Mouse (Mus musculus): Measurements from ENCODE around the gene Pm20d2. TPM values are rescaled to one million over a fixed set of nuclear protein-coding genes. Genes with fewer than 3 reads are reported as not detected.

Pm20d2 gene
- polyA plus RNA-seq, 1 experiment from 2014 or later: 0.09 TPM

GRCm38 (mm10) chr4:33188781-33189734 is 479 bp downstream of the Pm20d2 start:
- ATAC-seq (ENCODE audit: insufficient read depth): peak; percentile 83
- under 1% methylated on average over 123 of the region's 123 CpGs for WGBS (ENCODE audit: insufficient replicate concordance)

GRCm38 (mm10) chr4:33188164-33188563 is 1.4 kb downstream of the Pm20d2 start:
- no peak overlapping the region for H3K9ac ChIP-seq
- H3K9me3 ChIP-seq (replicated peaks): no peaks in the 10 kb centered on the region

More at GRCm38 (mm10) chr4:33188781-33189734, 479 bp downstream of the Pm20d2 start:
- Histone ChIP-seq H3K4me2 (peak overlapping the region; percentile 77), H3K27ac (replicated peaks) (0 out of 2 replicates have a peak overlapping the region, but pooled peaks have one; percentile 33), H3K36me3 (replicated peaks) (no peaks in the 10 kb centered on the region), H3K4me3 (replicated peaks) (peak overlapping the region; percentile 56), H3K9ac (peak overlapping the region; percentile 21; the same call in 1 of the 2 replicates), H3K27me3 (peaks cover 52% of the 10 kb centered on the region), H3K9me3 (replicated peaks) (no peaks in the 10 kb centered on the region), H3K4me1 (replicated peaks) (peaks cover 11% of the 10 kb centered on the region)

GRCm38 (mm10) chr4:33183477-33183876 is 6.1 kb downstream of the Pm20d2 start:
- no peaks in the 10 kb centered on the region for H3K4me1 ChIP-seq (replicated peaks)
- H3K27ac ChIP-seq (replicated peaks): no peak overlapping the region
- 52% methylated on average over 5 of the region's 5 CpGs for WGBS (ENCODE audit: insufficient replicate concordance)
- no peaks in the 10 kb centered on the region for H3K36me3 ChIP-seq (replicated peaks)
- H3K4me2 ChIP-seq: no peak overlapping the region
- peaks cover 23% of the 10 kb centered on the region for H3K27me3 ChIP-seq
- H3K9me3 ChIP-seq (replicated peaks): no peaks in the 10 kb centered on the region
- ATAC-seq (ENCODE audit: insufficient read depth): no peak
- H3K9ac ChIP-seq: no peak overlapping the region
- H3K4me3 ChIP-seq (replicated peaks): no peak overlapping the region

More at GRCm38 (mm10) chr4:33188164-33188563, 1.4 kb downstream of the Pm20d2 start:
- 26% methylated on average over 9 of the region's 9 CpGs for WGBS (ENCODE audit: insufficient replicate concordance)
- H3K27ac ChIP-seq (replicated peaks): no peak overlapping the region
- H3K4me1 ChIP-seq (replicated peaks): peaks cover 11% of the 10 kb centered on the region
- H3K36me3 ChIP-seq (replicated peaks): no peaks in the 10 kb centered on the region
- no peak overlapping the region for H3K4me3 ChIP-seq (replicated peaks)
- no peak for ATAC-seq (ENCODE audit: insufficient read depth)
- H3K27me3 ChIP-seq: peaks cover 52% of the 10 kb centered on the region
- peak overlapping the region; percentile 77 for H3K4me2 ChIP-seq

- Histone ChIP-seq H3K9ac (no peak overlapping the region), H3K27ac (replicated peaks) (no peak overlapping the region), H3K4me2 (no peak overlapping the region), H3K9me3 (replicated peaks) (no peaks in the 10 kb centered on the region), H3K4me1 (replicated peaks) (no peaks in the 10 kb centered on the region), H3K36me3 (replicated peaks) (no peaks in the 10 kb centered on the region), H3K27me3 (peaks cover 1% of the 10 kb centered on the region; the same call in 1 of the 2 replicates), H3K4me3 (replicated peaks) (no peak overlapping the region)
- ATAC-seq (ENCODE audit: insufficient read depth): no peak
- WGBS (ENCODE audit: insufficient replicate concordance): 70% methylated on average over 26 of the region's 26 CpGs
Observed at GRCm38 (mm10) chr4:33152087-33153038, 37.2 kb downstream of the Pm20d2 start.

- H3K4me1 ChIP-seq (replicated peaks): no peaks in the 10 kb centered on the region
- no peak overlapping the region for H3K4me2 ChIP-seq
- no peaks in the 10 kb centered on the region for H3K36me3 ChIP-seq (replicated peaks)
- H3K4me3 ChIP-seq (replicated peaks): no peak overlapping the region
- WGBS (ENCODE audit: insufficient replicate concordance): 70% methylated on average over 7 of the region's 7 CpGs
- no peak overlapping the region for H3K27ac ChIP-seq (replicated peaks)
- peaks cover 13% of the 10 kb centered on the region; the same call in 1 of the 2 replicates for H3K27me3 ChIP-seq
- H3K9ac ChIP-seq: no peak overlapping the region
- H3K9me3 ChIP-seq (replicated peaks): no peaks in the 10 kb centered on the region
- no peak for ATAC-seq (ENCODE audit: insufficient read depth)
Observed at GRCm38 (mm10) chr4:33149150-33149549, 40.4 kb downstream of the Pm20d2 start.

GRCm38 (mm10) chr4:33147825-33148224 is 41.7 kb downstream of the Pm20d2 start:
- peaks cover 13% of the 10 kb centered on the region; the same call in 1 of the 2 replicates for H3K27me3 ChIP-seq
- ATAC-seq (ENCODE audit: insufficient read depth): no peak

GRCm38 (mm10) chr4:33146679-33147291 is 42.8 kb downstream of the Pm20d2 start:
- Histone ChIP-seq H3K36me3 (replicated peaks) (no peaks in the 10 kb centered on the region), H3K9ac (no peak overlapping the region), H3K4me3 (replicated peaks) (no peak overlapping the region), H3K4me1 (replicated peaks) (no peaks in the 10 kb centered on the region), H3K9me3 (replicated peaks) (no peaks in the 10 kb centered on the region), H3K27me3 (peaks cover 13% of the 10 kb centered on the region; the same call in 1 of the 2 replicates), H3K4me2 (no peak overlapping the region), H3K27ac (replicated peaks) (no peak overlapping the region)
- no peak for ATAC-seq (ENCODE audit: insufficient read depth)
- 29% methylated on average over 20 of the region's 20 CpGs for WGBS (ENCODE audit: insufficient replicate concordance)

More at GRCm38 (mm10) chr4:33147825-33148224, 41.7 kb downstream of the Pm20d2 start:
- WGBS (ENCODE audit: insufficient replicate concordance): 4% methylated on average over 2 of the region's 2 CpGs
- H3K9me3 ChIP-seq (replicated peaks): no peaks in the 10 kb centered on the region
- H3K9ac ChIP-seq: no peak overlapping the region
- H3K4me1 ChIP-seq (replicated peaks): no peaks in the 10 kb centered on the region
- no peaks in the 10 kb centered on the region for H3K36me3 ChIP-seq (replicated peaks)
- no peak overlapping the region for H3K4me3 ChIP-seq (replicated peaks)
- H3K4me2 ChIP-seq: no peak overlapping the region
- H3K27ac ChIP-seq (replicated peaks): no peak overlapping the region

GRCm38 (mm10) chr4:33132221-33132620 is 57.3 kb downstream of the Pm20d2 start, which contains the start of gene Gabrr1:
TSS of gene Gabrr1 (plus strand) at chr4:33132521.
- Histone ChIP-seq H3K36me3 (replicated peaks) (no peaks in the 10 kb centered on the region), H3K4me1 (replicated peaks) (no peaks in the 10 kb centered on the region), H3K9ac (no peak within 1 kb of the TSS), H3K27ac (replicated peaks) (no peak within 1 kb of the TSS), H3K4me3 (replicated peaks) (no peak within 1 kb of the TSS), H3K27me3 (no peaks in the 10 kb centered on the region), H3K9me3 (replicated peaks) (no peaks in the 10 kb centered on the region), H3K4me2 (no peak within 1 kb of the TSS)
- WGBS (ENCODE audit: insufficient replicate concordance): 60% methylated on average over 11 of the region's 11 CpGs
- no peak for ATAC-seq (ENCODE audit: insufficient read depth)

GRCm38 (mm10) chr4:33125409-33126084 is 64.0 kb downstream of the Pm20d2 start:
- Histone ChIP-seq H3K27me3 (no peaks in the 10 kb centered on the region), H3K9ac (no peak overlapping the region), H3K36me3 (replicated peaks) (no peaks in the 10 kb centered on the region), H3K4me2 (no peak overlapping the region), H3K4me3 (replicated peaks) (no peak overlapping the region), H3K4me1 (replicated peaks) (no peaks in the 10 kb centered on the region), H3K9me3 (replicated peaks) (no peaks in the 10 kb centered on the region), H3K27ac (replicated peaks) (no peak overlapping the region)
- WGBS (ENCODE audit: insufficient replicate concordance): 54% methylated on average over 10 of the region's 10 CpGs
- ATAC-seq (ENCODE audit: insufficient read depth): no peak

GRCm38 (mm10) chr4:33124493-33124892 is 65.0 kb downstream of the Pm20d2 start:
- no peak overlapping the region for H3K4me2 ChIP-seq
- H3K9ac ChIP-seq: no peak overlapping the region
- no peaks in the 10 kb centered on the region for H3K9me3 ChIP-seq (replicated peaks)
- WGBS (ENCODE audit: insufficient replicate concordance): 57% methylated on average over 6 of the region's 6 CpGs
- no peak for ATAC-seq (ENCODE audit: insufficient read depth)
- H3K4me1 ChIP-seq (replicated peaks): no peaks in the 10 kb centered on the region
- no peak overlapping the region for H3K27ac ChIP-seq (replicated peaks)
- H3K36me3 ChIP-seq (replicated peaks): no peaks in the 10 kb centered on the region
- H3K27me3 ChIP-seq: no peaks in the 10 kb centered on the region
- H3K4me3 ChIP-seq (replicated peaks): no peak overlapping the region

Measured in liver, embryonic 15.5 days (tissue).